Mouse (Mus musculus) c-Kit-positive CD71-negative TER-119-negative erythroid progenitor cells, embryonic 14.5 days (primary cell): ENCODE measurements around the gene Hlcs.

Experiments used
- DNase-seq: peaks from one replicate; pipeline ENCODE4 v3.0.0-alpha.2; 2013; ENCODE audit warnings: low read depth

Hlcs gene

DNA sequence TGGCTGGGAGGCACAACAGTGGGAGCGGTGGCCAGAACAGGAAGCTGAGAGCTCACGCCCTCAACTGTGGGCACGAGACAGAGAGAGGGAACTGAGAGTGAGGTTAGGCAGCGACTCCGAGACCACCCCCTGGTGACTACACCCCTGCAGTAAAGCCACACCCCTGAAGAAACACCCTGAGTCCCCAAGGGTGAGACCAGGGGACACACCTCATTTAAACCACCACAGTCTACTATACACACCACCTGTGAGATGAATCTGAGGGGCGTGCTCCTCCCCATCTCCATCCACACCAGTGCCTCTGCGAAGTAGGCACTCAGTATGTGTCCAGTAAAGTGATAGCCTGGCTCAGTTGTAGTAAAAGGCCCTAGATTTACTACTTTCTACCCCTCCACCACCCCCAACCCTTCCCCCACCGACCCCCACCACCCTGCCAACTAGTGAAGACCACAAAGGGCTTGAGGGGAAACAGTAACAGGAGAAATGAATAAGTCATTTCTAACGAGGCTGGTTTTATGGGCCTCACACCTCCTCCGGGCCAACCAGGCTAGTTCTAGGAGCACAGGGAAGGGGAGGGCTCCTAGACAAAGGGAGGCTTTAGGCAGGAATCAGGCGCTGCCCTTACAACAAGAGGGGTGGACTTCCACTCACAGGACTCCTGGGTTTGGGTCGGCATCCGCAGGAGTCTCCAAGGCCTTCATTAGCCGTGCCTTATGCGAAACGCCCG lies 67.2 kb downstream of the Hlcs start:
- no peak for DNase-seq

DNA sequence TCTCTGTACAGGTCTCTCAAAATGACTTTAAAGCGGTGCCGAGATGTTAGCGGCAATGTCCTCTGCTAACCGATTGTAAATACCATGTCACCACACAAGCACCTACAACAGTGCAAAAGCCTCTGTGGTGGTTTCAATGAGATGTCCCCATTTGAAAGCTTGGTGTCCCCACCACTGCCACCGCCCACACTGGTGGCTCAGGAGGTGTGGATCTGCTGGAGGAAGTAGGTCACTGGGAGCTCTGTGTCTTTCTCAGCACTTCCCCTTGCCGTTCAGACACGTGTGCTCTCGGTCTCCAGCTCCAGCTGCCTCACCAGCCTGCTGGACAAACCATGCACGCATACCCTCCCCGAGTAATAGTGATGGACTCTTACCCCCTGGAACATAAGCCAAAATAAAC lies 72.2 kb downstream of the Hlcs start:
- peak; percentile 29 for DNase-seq

DNA sequence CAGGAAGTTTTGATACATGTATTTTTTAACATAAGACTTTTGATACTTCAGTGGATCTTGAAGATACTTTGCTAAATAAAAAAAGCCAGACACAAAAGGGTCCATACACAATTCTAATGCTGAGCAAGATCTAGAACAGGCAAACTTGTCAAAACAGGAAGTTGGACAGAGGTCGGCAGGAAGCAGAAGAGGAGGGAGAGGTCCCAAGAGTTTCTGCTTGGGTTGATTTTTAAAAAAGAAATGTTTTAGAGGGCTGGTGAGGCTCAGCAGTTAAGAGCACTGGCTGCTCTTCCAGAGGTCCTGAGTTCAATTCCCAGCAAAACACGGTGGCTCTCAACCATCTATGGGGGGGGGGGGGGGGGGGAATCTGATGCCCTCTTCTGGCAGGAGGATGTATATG lies 73.2 kb downstream of the Hlcs start:
- no peak for DNase-seq

DNA sequence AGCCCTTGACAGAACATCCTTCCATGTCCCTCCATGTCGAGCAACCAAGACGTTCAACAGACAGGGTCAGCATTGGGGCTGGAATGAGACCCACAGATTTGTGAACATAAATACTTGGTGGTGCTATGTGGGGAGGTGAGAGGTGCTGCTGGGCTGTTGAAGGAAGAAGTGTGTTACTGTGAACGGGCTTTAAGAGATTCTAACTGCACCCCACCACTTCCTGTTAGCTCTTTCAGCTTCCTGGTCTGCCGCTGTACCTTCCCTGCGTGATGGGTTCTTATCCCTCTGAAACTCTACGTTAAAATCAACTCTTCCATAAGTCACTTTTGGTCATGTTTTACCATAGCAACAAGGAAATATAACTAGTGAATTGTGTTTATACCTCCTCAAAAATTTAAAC lies 73.8 kb downstream of the Hlcs start:
- DNase-seq = no peak

DNA sequence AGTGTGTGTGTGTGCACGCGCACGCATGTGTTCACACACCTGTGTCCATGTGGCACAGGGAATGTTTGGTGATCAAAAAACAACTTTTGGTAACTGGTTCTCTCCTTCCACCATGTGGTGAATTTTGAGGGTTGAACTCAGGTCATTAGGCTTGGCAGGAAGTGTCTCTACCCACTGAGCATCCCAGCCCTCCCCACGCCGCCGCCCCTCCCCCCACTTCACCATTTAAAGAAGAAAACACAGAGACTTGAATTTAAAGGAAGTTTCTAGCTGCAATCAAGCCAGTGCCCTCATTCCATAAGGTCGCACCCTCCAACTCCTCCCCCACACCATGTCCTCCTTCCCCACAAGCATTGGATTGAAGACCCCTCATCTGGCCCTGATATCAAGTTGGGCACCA lies 74.2 kb downstream of the Hlcs start:
- no peak for DNase-seq

DNA sequence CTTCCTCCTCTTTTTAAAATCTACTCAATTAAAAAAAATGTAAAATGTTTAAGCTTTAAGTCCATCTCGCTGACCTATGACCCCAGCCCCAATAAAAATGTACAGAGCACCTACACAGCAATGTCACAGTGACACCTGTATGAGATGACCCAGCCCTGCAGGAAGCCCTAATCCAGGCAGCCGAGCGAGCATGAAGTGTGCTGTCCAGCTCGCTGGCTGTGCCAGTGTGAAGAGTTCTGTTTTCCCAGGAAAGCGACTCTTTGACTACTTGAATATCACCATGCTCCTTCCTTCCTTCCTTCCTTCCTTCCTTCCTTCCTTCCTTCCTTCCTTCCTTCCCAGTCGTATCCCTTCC lies 76.3 kb downstream of the Hlcs start:
- no peak for DNase-seq

DNA sequence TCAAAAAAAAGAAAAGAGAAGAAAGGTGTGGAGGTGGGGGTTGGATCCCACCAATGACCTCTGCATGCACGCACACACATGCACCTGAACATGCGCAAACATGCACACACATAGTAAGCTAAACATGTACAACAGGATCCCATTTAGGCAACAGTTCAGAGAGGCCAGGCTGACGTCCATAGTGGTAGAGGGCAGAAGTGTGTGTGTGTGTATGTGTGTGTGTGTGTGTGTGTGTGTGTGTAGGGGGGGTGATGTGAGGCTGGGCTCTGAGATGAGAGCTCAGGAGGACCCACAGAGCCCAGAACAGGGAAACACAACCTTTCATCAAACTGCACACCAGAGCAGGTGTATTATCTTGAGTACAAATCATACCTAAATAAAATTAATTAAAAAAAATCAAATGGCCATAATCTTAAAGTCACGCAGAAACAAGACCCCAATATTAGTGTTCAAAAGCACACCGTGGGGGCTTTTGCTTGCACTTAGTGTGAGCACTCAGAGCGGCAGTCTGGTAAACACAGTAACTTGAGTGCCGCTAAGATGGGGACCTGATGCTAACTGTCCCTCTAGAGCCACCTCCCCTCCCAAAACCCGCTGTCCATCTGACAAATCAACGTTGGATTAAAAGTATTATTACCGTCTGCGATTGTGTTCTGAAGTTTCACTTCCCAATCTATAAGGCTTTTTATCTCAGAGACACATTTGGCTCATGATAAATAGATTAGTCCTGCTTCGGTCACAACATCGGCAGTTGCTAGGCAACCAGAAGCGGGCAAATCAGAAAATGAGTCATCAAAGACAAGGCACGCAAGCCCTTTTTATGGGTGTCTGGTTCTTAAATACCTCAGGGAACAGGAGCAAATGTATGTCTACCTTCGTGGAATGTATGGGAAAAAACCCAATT lies 76.9 kb downstream of the Hlcs start:
- peak; percentile 32 for DNase-seq

DNA sequence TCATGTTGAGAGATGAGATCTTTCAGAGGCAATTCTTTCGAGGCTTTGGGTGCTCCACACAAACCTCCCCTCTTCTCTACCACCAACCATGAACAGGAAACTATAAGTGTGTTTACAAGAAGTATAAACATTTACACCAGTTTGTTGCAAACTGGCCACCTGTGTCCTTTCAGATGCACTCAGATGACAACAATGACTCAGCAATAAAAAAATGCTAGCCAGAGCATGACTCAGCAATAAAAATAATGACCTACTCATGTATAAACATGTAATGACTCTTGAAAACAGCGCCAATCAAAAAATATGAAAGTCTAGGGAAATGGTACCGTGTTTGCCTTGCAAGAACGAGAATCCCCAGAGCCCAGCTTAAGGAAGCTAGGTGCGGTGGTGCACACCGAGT lies 77.7 kb downstream of the Hlcs start:
- DNase-seq = no peak

DNA sequence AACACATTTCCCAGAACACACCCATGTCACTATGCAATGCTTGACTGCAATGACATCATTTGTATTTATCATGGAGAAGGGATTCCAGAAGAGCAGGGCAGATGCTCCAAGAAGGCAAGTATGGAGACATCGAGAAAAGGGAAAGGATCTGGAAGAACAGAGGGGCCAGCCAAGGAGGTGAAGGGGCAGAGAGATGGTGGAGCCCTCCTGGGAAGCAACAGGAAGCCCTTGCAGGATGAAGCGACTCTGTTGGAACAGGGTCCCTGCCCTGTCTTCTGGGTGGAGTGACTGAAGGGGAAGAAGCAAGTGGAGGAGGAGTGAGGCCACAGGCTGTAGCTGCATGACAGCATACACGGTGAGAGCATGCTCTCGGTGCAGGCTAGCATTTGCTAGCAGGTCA lies 79.2 kb downstream of the Hlcs start:
- no peak for DNase-seq

DNA sequence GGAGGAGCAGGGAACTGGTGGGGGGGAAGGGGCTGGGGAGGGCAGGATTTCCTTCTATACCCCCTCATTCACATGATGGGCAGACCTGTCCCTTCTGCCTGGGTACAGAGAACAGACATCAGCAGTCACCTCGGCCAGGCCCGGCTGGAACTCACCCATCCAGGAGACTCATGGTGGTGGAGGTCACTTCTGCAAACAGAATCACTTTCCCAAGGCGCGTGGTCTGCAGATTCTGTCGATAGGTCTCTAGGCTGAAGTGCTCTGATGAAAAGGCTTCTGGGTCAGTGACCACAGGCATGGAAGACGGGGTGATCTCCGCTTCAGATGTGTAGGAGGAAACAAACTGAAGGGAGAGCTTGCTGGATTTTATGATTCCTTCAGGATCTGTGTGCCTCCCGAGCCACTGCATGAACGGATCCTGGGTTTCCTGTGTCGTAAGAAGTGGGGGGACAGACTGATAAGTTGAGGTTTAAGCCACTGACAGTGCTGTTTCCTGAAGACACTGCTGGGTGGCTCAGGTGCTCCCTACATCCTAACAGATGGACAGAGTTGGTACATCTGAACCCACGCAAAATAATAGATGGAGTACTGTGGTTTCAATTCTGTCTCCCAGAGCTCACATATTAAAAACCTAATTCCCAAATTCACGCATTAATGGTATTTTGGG lies 82.3 kb downstream of the Hlcs start:
- DNase-seq = no peak

DNA sequence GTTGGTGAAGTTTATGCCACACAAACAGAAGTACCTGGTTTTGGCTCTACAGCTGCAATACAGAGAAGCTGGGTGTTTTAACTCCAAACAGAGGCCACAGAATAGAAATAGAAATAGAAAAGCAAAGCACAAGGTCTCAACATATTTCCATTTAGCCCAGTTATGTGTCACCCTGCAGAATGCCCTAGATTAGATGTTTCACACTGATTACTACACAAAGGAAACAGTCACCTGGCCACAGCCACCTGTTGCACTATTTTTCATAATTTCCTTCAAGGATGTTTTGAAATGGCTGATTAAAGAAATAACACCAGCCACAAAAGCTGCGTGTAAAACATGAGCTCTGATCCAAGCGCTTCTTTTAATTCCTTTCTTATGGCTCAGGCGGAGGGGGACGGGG lies 82.9 kb downstream of the Hlcs start:
- DNase-seq = no peak

- DNase-seq = no peak
Observed at GRCm38 (mm10) chr16:94229890-94230289, 83.5 kb downstream of the Hlcs start.

DNA sequence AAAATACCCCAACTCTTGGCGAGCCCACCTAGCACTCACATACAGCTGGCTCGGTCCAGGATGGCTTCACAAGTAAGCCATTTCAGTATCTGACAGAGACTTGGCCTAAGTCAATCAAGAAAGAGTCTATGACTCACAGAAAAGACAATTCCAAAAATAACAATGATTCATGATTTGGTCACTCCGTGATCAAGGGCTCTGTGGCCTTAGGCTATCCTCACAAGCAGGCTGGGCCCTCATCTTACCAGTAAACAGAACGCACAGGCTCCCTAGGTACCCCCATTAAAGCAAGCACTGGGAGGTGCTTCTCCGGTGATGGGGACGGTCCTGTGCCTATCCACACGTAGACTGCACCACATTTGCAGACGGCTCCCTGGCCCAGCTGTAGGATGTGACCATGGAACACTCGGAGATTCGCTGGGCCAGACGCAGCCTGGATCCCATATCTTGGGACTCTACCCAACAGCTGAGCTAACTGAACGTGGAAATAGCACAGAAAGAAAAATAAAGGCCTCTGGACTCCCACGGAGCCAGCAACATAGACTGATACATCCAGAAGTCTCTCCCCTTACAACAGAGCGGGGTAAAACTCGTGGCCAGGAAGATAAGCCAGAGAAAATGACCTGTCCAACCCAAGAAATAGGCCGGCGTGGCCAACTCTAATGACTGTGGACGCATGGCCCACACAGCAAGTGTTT lies 84.4 kb downstream of the Hlcs start:
- DNase-seq = no peak

DNA sequence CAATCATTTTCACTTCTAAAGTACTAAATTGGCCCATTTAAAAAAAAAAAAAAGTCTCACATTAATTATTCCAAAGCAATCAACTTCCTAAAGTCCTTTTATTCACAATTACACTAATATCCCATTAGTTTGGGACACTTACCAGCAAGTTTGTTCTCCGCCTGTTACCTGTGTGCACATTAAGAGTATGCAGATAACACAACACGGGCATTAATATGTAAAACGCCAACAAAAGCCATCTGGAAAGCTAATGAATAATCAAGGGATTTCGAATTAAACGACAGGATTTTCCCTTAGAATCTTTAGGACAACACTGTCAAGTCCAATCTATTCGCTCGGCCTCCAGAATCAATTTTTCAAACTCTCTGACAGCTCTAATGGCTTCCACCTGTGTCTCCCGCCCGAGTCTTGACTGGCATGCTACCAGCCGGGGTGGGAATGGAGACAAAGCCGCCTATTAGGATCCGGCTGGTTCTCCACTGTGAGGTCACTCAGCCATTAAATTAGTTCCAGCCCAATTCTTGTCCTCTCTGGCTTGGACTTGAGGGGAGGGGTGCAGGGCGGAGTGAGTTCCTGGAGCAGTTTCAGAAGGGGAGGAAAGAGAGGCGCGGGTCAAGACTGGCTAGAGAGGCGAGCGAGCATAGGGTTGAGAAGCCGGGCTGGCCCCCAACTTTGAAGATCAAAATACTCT lies 85.9 kb downstream of the Hlcs start:
- no peak for DNase-seq

DNA sequence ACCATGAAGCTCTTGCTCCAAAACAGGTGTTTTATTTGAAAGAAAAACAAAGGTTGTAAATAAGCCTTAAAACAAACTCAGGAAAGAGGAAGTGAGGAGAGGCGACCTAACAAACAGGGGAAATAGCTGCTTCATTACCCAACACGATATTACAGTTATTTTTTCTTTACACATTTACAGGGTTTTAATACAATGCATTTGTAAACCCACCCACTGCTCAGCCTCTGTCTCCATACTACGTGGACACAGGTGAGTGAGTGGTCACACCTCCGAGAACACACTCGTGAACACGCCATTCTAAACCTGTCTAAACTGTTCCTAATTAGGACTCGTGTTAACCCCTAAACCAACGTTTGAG lies 90.0 kb downstream of the Hlcs start:
- no peak for DNase-seq

DNA sequence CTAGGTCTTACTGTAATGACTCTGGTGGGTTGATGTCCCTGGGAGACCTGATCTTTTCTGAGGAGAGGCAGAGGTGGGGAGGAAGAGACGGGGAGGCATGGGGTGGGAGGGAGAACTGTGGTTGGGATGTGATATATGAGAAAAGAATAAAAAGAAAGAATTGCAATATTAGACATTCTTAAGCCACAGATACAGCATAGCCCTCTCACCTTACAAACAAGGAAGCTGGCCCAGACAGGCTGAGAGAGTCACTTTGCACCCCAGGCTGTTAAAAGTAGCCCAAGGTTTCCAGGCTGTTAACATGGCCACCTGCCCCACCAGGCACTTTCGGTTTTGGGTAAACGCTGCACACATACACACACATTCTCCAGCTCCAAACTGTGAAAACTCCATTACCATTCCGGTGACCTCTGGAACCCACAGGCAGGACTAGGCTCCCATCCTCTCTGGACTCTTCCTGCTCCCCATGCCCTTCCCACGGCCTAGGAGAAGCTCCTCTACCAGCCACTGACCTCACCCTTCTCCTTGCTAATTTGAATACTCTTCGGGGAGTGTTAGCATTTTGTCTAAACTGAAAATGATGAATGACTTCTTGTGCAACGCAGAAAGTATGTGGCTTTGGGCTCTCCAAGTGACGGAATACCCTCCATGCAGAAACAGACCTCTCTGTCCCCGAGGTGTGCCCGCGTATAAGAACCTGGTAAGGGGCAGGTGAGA lies 90.6 kb downstream of the Hlcs start:
- DNase-seq = peak; percentile 37

DNA sequence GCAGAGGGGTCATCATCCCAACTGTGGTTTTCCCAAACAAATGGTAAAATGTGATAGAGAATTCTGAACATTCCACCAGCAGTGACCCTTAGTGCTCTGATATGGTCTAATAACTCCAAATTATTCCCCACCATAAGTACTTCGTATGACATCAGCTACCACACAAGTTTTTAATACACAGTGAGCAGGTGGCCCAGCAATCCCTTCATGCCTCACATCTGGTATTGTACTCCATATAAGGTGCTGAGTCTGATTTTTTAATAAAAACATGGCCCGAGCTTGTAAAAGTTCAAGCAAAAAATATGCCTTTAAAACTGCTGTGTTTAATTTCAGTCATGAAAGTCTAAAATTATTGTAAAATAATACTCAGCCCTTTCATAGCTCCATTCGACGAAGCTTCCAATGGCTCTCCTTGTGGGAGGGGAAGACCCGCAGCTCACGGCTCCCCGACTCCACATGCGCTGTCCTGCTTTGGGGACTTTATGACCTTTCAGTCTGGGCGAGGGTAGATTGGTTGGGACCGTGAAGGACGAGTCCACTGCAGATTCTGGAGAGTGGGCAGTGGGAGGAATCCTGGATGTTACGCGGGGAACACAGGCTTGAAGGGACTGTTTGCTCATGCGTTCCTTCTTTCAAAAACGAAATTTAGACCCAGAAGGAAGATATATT lies 102.5 kb downstream of the Hlcs start:
- DNase-seq = no peak

GRCm38 (mm10) chr16:94209626-94210025 lies 103.7 kb downstream of the Hlcs start:
- DNase-seq = no peak

DNA sequence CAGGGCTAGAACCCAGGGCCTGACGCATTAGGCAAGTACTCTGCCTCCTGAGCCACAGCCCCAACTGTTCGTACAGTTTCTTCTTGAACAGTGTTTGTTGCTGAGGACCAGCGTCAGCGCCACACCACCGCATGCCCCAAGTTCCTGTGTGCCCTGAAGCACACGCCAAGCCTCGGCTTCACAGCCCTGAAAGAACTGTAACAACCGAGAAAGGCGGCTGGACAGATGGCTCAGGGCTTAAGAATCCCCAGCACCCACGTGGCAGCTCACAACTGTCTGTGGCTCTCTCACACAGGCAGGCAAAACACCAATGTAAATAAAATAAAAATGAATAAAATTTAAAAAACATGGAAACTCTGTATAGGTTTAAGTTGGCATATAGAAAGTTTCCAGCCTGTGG lies 104.5 kb downstream of the Hlcs start:
- no peak for DNase-seq

- DNase-seq = no peak
Observed at GRCm38 (mm10) chr16:94208152-94208551, 105.2 kb downstream of the Hlcs start.
